Mouse (Mus musculus): Measurements from ENCODE around the gene Idh1.

DNA sequence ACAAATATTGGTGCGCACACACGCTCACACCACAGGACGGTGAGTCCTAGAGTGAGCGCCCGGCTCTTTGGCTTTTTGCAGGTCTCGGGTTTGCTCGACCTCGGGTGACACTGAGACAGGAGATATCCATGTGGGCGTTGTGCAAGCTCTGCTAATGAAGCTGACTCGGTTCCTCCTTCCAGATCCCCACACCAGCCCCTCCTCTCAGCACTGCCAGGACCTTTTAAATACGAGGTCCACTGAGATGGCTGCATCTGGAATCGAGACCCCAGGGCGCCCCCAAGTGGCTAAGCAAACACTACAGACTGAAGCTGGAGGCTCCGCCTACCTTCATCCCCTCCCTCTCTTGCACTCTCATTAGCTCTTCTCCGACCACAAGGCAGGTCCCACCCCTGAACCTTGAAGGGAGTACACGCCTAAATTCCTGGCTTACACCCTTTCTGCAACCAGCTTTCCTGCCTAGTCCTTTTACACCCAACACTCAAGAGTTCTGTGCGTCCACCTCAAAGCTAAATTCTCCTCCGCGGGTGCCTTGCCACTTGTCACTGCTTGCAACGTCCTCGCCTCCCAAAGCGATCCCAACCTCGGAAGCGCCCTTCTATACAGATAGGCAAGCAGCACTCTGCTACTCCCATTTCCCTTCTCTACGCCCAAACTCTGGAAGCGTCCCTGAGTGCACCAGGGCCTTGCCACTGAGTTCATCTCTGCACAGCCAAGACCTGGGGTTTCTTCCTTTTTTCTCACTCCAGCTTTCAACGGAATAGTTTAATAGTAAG lies 8.0 kb downstream of the Idh1 start:
- TF ChIP-seq CTCF (IDR thresholded peaks at IDR 0.05; ENCODE audit: insufficient read depth, low read length) (peak; percentile 70), POLR2A (IDR thresholded peaks at IDR 0.05; ENCODE audit: borderline replicate concordance, extremely low read depth, low read depth, low read length) (peak; percentile 54; the same call in 1 of the 2 replicates)
